Mouse (Mus musculus) stomach, embryonic 15.5 days (tissue): Measurements from ENCODE around the gene Acadm. TPM values are rescaled to one million over a fixed set of nuclear protein-coding genes. Genes with fewer than 3 reads are reported as not detected.

Source experiments
- ATAC-seq: fragments of 200-750 bp; cut with Nextera tagmentation; 2 replicates; pipeline ENCODE4 v1.8.0; 2017; ENCODE audit warnings: low read depth, moderate number of reproducible peaks, moderate TSS enrichment; ENCODE audit not compliant: insufficient read depth, low FRiP score
- H3K27ac ChIP-seq: fragments of 300-500 bp; sonication (generic); 2 replicates; pipeline ENCODE4 v1.5.1; 2015; ENCODE audit warnings: mild to moderate bottlenecking, inconsistent platforms
- H3K27me3 ChIP-seq: fragments of 300-500 bp; sonication (generic); replicated peaks from 2 replicates; pipeline ENCODE4 v1.6.1; 2015; ENCODE audit warnings: inconsistent platforms
- H3K36me3 ChIP-seq: fragments of 300-500 bp; sonication (generic); 2 replicates; pipeline ENCODE4 v1.6.1; 2015; ENCODE audit warnings: inconsistent platforms
- H3K4me1 ChIP-seq: fragments of 300-500 bp; sonication (generic); 2 replicates; pipeline ENCODE4 v1.6.1; 2015; ENCODE audit warnings: inconsistent platforms
- H3K4me2 ChIP-seq: fragments of 300-500 bp; sonication (generic); 2 replicates; pipeline ENCODE4 v1.6.1; 2015; ENCODE audit warnings: mild to moderate bottlenecking, inconsistent platforms
- H3K4me3 ChIP-seq: fragments of 300-500 bp; sonication (generic); replicated peaks from 2 replicates; pipeline ENCODE4 v1.5.1; 2015; ENCODE audit warnings: inconsistent platforms
- H3K9ac ChIP-seq: fragments of 300-500 bp; sonication (generic); 2 replicates; pipeline ENCODE4 v1.6.1; 2015; ENCODE audit warnings: inconsistent platforms
- H3K9me3 ChIP-seq: fragments of 300-500 bp; sonication (generic); 2 replicates; pipeline ENCODE4 v1.6.1; 2016; ENCODE audit warnings: inconsistent platforms
- WGBS: fragments of 180-500 bp; shearing (Covaris S2); methylation state at CpG from one replicate; pipeline ENCODE4 v1.1.7; 2015; 5-methylcytosine and 5-hydroxymethylcytosine counted together
- polyA plus RNA-seq: library from polyadenylated mRNA; unstranded; fragments of >200 nt; fragmentation: Nextera tagmentation; extraction: Ambion mirVana; gene quantifications from 2 replicates; pipeline ENCODE4 v1.2.1, GENCODE M21; 2015

Acadm gene
- polyA plus RNA-seq, 1 experiment from 2014 or later: 103 TPM

- H3K4me2 ChIP-seq: peak overlapping the region; percentile 74
- no peaks in the 10 kb centered on the region for H3K27me3 ChIP-seq
- peak overlapping the region; percentile 81 for H3K27ac ChIP-seq
- peaks cover 36% of the 10 kb centered on the region for H3K36me3 ChIP-seq
- peak overlapping the region; percentile 90; the same call in 1 of the 2 replicates for H3K9ac ChIP-seq
- 30% methylated on average over 8 of the region's 8 CpGs for WGBS
- peak overlapping the region; percentile 78 for H3K4me3 ChIP-seq
- ATAC-seq: no peak
- H3K4me1 ChIP-seq: peaks cover 39% of the 10 kb centered on the region
- H3K9me3 ChIP-seq: no peaks in the 10 kb centered on the region
These were observed 33.1 kb downstream of the Acadm start for GRCm38 (mm10) chr3:153911197-153911881.

DNA sequence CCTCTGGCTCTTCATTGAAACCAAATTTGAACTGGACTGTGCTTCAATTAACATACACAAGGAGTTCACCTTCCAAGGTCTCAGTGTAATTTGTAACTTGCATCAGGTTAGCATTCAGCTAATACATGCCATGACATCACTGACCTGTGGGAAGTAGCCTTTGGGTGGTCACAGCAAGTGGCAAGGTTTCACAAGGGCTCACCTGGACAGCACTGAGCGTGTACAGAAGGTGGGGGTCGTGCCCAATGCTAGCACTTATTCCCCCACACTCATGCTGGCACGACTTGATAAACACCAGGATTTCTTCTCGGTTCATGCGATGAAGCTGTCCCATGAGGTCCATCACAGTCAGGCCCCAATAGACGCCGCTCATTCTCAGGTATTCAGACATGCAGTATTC lies 33.9 kb downstream of the Acadm start:
- H3K27ac ChIP-seq: peak overlapping the region; percentile 19; the same call in 1 of the 2 replicates
- H3K9me3 ChIP-seq: no peaks in the 10 kb centered on the region
- no peak for ATAC-seq
- H3K4me3 ChIP-seq: peak overlapping the region; percentile 78
- no peak overlapping the region; the same call in 1 of the 2 replicates for H3K9ac ChIP-seq
- 61% methylated on average over 7 of the region's 7 CpGs for WGBS
- H3K4me2 ChIP-seq: peak overlapping the region; percentile 74
- H3K36me3 ChIP-seq: peaks cover 45% of the 10 kb centered on the region
- peaks cover 39% of the 10 kb centered on the region for H3K4me1 ChIP-seq
- H3K27me3 ChIP-seq: no peaks in the 10 kb centered on the region

DNA sequence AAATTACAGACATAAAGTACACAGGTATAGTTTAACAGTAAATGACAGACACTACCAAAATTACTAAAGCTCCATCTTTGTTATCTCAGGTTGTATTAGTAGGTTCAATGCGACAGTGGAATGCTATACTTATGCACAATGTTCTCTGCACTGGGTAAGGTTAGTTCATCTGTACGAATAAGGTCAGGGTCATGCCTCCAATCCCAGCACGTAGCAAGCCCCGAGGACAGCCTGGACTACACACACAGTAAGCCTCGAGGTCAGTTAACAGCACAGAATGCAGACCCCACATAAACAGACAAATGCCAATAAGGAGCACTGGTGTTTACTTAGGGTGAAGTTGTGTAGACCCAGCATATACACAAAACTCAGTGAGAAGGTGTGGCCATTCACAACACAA lies 35.5 kb downstream of the Acadm start:
- H3K27ac ChIP-seq: no peak overlapping the region
- ATAC-seq: no peak
- H3K4me2 ChIP-seq: peak overlapping the region; percentile 14; the same call in 1 of the 2 replicates

DNA sequence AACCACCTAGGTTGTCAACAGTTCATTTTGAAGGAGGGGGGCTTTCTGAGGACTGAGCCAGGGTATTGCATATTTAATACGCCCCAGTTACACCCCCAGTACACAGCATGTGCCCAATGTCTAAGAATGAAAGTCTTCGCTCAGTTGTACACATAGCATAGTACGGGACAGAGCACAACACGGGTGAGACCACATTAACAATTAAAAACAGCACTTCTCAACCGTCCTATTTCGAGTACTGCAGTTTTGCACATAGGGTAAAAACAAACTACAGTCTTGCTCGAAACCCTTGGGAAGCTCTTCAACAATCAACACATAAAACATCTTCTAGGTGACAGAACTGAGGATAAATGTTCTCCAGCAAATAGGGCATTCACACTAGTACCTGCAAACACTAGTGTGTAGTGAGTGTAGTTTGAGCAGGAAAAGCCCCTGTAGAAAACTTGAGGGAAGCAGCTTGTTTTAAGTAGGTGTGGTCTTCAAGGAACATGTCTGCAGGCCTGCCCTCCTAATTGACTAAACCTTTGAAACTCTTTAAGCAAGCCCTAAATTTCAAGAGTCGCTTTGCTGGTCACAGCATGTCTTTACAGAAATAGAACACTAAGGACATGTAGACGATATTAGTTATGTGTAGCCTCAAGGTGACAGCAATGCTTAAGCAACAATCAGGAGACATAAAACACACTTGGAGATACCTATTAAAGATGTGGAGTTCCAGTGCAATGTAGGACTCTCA lies 38.1 kb downstream of the Acadm start, which contains the start of gene Msh4:
Gene Msh4 (minus strand): TSS at position 3 of the 736 bp plus-strand sequence.
- Histone ChIP-seq H3K9ac (no peak within 1 kb of the TSS), H3K36me3 (peaks cover 55% of the 10 kb centered on the region), H3K4me3 (no peak within 1 kb of the TSS), H3K4me1 (peaks cover 29% of the 10 kb centered on the region), H3K4me2 (no peak within 1 kb of the TSS), H3K27me3 (no peaks in the 10 kb centered on the region), H3K9me3 (no peaks in the 10 kb centered on the region), H3K27ac (no peak within 1 kb of the TSS)
- 80% methylated on average over 9 of the region's 9 CpGs for WGBS
- no peak for ATAC-seq

More for the DNA sequence above, 35.5 kb downstream of the Acadm start:
- no peaks in the 10 kb centered on the region for H3K9me3 ChIP-seq
- H3K4me1 ChIP-seq: peaks cover 38% of the 10 kb centered on the region
- H3K9ac ChIP-seq: no peak overlapping the region
- H3K4me3 ChIP-seq: no peak overlapping the region
- peaks cover 50% of the 10 kb centered on the region for H3K36me3 ChIP-seq
- no peaks in the 10 kb centered on the region for H3K27me3 ChIP-seq
- WGBS: 63% methylated on average over 5 of the region's 5 CpGs

GRCm38 (mm10) chr3:153905251-153906135 lies 38.9 kb downstream of the Acadm start:
- Histone ChIP-seq H3K27me3 (no peaks in the 10 kb centered on the region), H3K4me3 (no peak overlapping the region), H3K9me3 (no peaks in the 10 kb centered on the region), H3K9ac (no peak overlapping the region), H3K4me1 (peaks cover 22% of the 10 kb centered on the region), H3K4me2 (no peak overlapping the region), H3K36me3 (peaks cover 51% of the 10 kb centered on the region), H3K27ac (no peak overlapping the region)
- ATAC-seq: peak; percentile 13; the same call in 1 of the 2 replicates
- WGBS: 83% methylated on average over 49 of the region's 49 CpGs

DNA sequence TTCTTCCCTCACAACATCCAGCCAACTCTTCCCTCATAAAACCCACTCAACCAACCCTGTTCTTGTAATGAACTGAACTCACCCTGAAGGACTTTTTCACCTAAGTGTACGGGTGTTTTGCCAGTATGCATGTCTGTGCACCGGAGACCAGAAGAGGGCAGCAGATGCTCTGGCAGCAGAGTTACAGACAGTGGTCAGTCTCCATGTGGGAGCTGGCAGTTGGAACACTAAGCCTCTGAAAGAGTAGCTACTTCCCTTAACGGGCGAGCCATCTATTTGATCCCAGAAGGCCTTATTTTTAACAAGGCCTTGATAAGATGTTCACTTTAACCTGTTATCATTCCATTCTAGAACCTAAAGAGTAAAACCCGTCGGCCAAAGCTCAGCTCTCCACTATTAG lies 39.8 kb downstream of the Acadm start:
- H3K4me2 ChIP-seq: no peak overlapping the region
- no peak overlapping the region for H3K27ac ChIP-seq
- peaks cover 43% of the 10 kb centered on the region for H3K36me3 ChIP-seq
- no peak overlapping the region for H3K9ac ChIP-seq
- WGBS: 66% methylated on average over 6 of the region's 6 CpGs
- no peaks in the 10 kb centered on the region for H3K27me3 ChIP-seq
- ATAC-seq: no peak
- H3K9me3 ChIP-seq: no peaks in the 10 kb centered on the region
- peaks cover 16% of the 10 kb centered on the region; the same call in 1 of the 2 replicates for H3K4me1 ChIP-seq
- no peak overlapping the region for H3K4me3 ChIP-seq

- no peak overlapping the region for H3K27ac ChIP-seq
- no peak overlapping the region for H3K4me3 ChIP-seq
- WGBS: 54% methylated on average over 3 of the region's 3 CpGs
- no peak overlapping the region for H3K9ac ChIP-seq
- no peaks in the 10 kb centered on the region for H3K4me1 ChIP-seq
- no peak for ATAC-seq
- H3K27me3 ChIP-seq: no peaks in the 10 kb centered on the region
- peaks cover 25% of the 10 kb centered on the region for H3K36me3 ChIP-seq
- H3K4me2 ChIP-seq: no peak overlapping the region
- H3K9me3 ChIP-seq: no peaks in the 10 kb centered on the region
These were observed 41.8 kb downstream of the Acadm start for GRCm38 (mm10) chr3:153902595-153902994.

GRCm38 (mm10) chr3:153901904-153902303 lies 42.5 kb downstream of the Acadm start:
- H3K27ac ChIP-seq: no peak overlapping the region
- H3K9ac ChIP-seq: no peak overlapping the region
- H3K4me2 ChIP-seq: no peak overlapping the region
- H3K27me3 ChIP-seq: no peaks in the 10 kb centered on the region
- no peaks in the 10 kb centered on the region for H3K9me3 ChIP-seq
- H3K4me3 ChIP-seq: no peak overlapping the region
- WGBS: 70% methylated on average over 1 of the region's 1 CpGs
- H3K36me3 ChIP-seq: peaks cover 24% of the 10 kb centered on the region
- H3K4me1 ChIP-seq: no peaks in the 10 kb centered on the region
- ATAC-seq: no peak

GRCm38 (mm10) chr3:153897216-153897615 lies 47.2 kb downstream of the Acadm start:
- H3K9ac ChIP-seq: no peak overlapping the region
- no peaks in the 10 kb centered on the region for H3K4me1 ChIP-seq
- H3K4me2 ChIP-seq: no peak overlapping the region
- H3K27me3 ChIP-seq: no peaks in the 10 kb centered on the region
- H3K9me3 ChIP-seq: no peaks in the 10 kb centered on the region
- no peaks in the 10 kb centered on the region for H3K36me3 ChIP-seq
- no peak overlapping the region for H3K4me3 ChIP-seq
- no peak for ATAC-seq
- 60% methylated on average over 6 of the region's 6 CpGs for WGBS
- no peak overlapping the region for H3K27ac ChIP-seq

- no peak overlapping the region for H3K4me2 ChIP-seq
- no peak for ATAC-seq
- H3K9ac ChIP-seq: no peak overlapping the region
- no peak overlapping the region for H3K27ac ChIP-seq
- H3K4me1 ChIP-seq: no peaks in the 10 kb centered on the region
- no peaks in the 10 kb centered on the region for H3K27me3 ChIP-seq
- no peaks in the 10 kb centered on the region for H3K9me3 ChIP-seq
- no peaks in the 10 kb centered on the region for H3K36me3 ChIP-seq
- H3K4me3 ChIP-seq: no peak overlapping the region
- 78% methylated on average over 3 of the region's 3 CpGs for WGBS
These were observed 49.0 kb downstream of the Acadm start for GRCm38 (mm10) chr3:153895454-153895853.

GRCm38 (mm10) chr3:153889188-153889781 lies 55.1 kb downstream of the Acadm start:
- H3K9ac ChIP-seq: no peak overlapping the region
- ATAC-seq: no peak
- H3K4me1 ChIP-seq: no peaks in the 10 kb centered on the region
- H3K4me2 ChIP-seq: no peak overlapping the region
- no peaks in the 10 kb centered on the region for H3K9me3 ChIP-seq
- H3K4me3 ChIP-seq: no peak overlapping the region
- no peaks in the 10 kb centered on the region for H3K27me3 ChIP-seq
- no peaks in the 10 kb centered on the region for H3K36me3 ChIP-seq
- no peak overlapping the region for H3K27ac ChIP-seq
- WGBS: 70% methylated on average over 8 of the region's 8 CpGs
